Mouse (Mus musculus): ENCODE measurements at regions not wholly inside any gene's neighbourhood (a gene's known extent, or its start where the extent isn't known, plus 50 kb on each side); places are given as distances from the start of the nearest gene placed in this dataset.

GRCm38 (mm10) chr10:54601993-54602392, 525.6 kb upstream of the Man1a start:
- no peak for DNase-seq (ENCODE audit: low spot score)
- Histone ChIP-seq H3K9me3 (ENCODE audit: control insufficient read depth, low read length) (no peaks in the 10 kb centered on the region), H3K4me2 (replicated peaks; ENCODE audit: low read depth) (no peak overlapping the region), H3K9ac (ENCODE audit: low read length) (no peak overlapping the region), H3K4me3 (ENCODE audit: low read depth, low read length) (no peak overlapping the region), H3K27me3 (ENCODE audit: control insufficient read depth, insufficient read depth, low read length) (no peaks in the 10 kb centered on the region), H3K27ac (replicated peaks) (no peak overlapping the region), H3K4me1 (replicated peaks; ENCODE audit: control insufficient read depth, insufficient read depth) (no peaks in the 10 kb centered on the region), H3K36me3 (ENCODE audit: control insufficient read depth, insufficient read depth, low read length) (no peaks in the 10 kb centered on the region)
- TF ChIP-seq CTCF (IDR thresholded peaks at IDR 0.05; ENCODE audit: low read depth) (no peak), EP300 (optimal IDR thresholded peaks at IDR 0.05) (no peak)
- ATAC-seq (ENCODE audit: low FRiP score, low TSS enrichment), result no peak
- WGBS, result 34% methylated on average over 2 of the region's 2 CpGs

GRCm38 (mm10) chr10:54595072-54595471, 518.7 kb upstream of the Man1a start:
- Histone ChIP-seq H3K27me3 (ENCODE audit: control insufficient read depth, insufficient read depth, low read length) (no peaks in the 10 kb centered on the region), H3K4me2 (replicated peaks; ENCODE audit: low read depth) (no peak overlapping the region), H3K27ac (replicated peaks) (no peak overlapping the region), H3K36me3 (ENCODE audit: control insufficient read depth, insufficient read depth, low read length) (no peaks in the 10 kb centered on the region), H3K4me1 (replicated peaks; ENCODE audit: control insufficient read depth, insufficient read depth) (no peaks in the 10 kb centered on the region), H3K9ac (ENCODE audit: low read length) (no peak overlapping the region), H3K4me3 (ENCODE audit: low read depth, low read length) (no peak overlapping the region), H3K9me3 (ENCODE audit: control insufficient read depth, low read length) (no peaks in the 10 kb centered on the region)
- ATAC-seq (ENCODE audit: low FRiP score, low TSS enrichment) (no peak), DNase-seq (ENCODE audit: low spot score) (no peak)
- 64% methylated on average over 2 of the region's 2 CpGs for WGBS
- TF ChIP-seq CTCF (IDR thresholded peaks at IDR 0.05; ENCODE audit: low read depth) (no peak), EP300 (optimal IDR thresholded peaks at IDR 0.05) (no peak)

- no peak for ATAC-seq (ENCODE audit: low FRiP score, low TSS enrichment)
- no peaks in the 10 kb centered on the region for H3K36me3 ChIP-seq (ENCODE audit: control insufficient read depth, insufficient read depth, low read length)
- H3K9me3 ChIP-seq (ENCODE audit: control insufficient read depth, low read length), result no peaks in the 10 kb centered on the region
- no peak overlapping the region for H3K4me2 ChIP-seq (replicated peaks; ENCODE audit: low read depth)
- no peak overlapping the region for H3K9ac ChIP-seq (ENCODE audit: low read length)
- no peak overlapping the region for H3K4me3 ChIP-seq (ENCODE audit: low read depth, low read length)
- 69% methylated on average over 4 of the region's 4 CpGs for WGBS
- TF ChIP-seq EP300 (optimal IDR thresholded peaks at IDR 0.05), result no peak
- TF ChIP-seq CTCF (IDR thresholded peaks at IDR 0.05; ENCODE audit: low read depth), result peak; percentile 61
- no peaks in the 10 kb centered on the region for H3K27me3 ChIP-seq (ENCODE audit: control insufficient read depth, insufficient read depth, low read length)
- no peaks in the 10 kb centered on the region for H3K4me1 ChIP-seq (replicated peaks; ENCODE audit: control insufficient read depth, insufficient read depth)
- DNase-seq (ENCODE audit: low spot score), result no peak
- no peak overlapping the region for H3K27ac ChIP-seq (replicated peaks)
Observed at GRCm38 (mm10) chr10:54558636-54559035, 482.2 kb upstream of the Man1a start.

GRCm38 (mm10) chr10:54551734-54552397, 475.5 kb upstream of the Man1a start:
- no peak for ATAC-seq (ENCODE audit: low FRiP score, low TSS enrichment)
- WGBS, result 60% methylated on average over 6 of the region's 6 CpGs
- DNase-seq (ENCODE audit: low spot score), result no peak
- no peaks in the 10 kb centered on the region for H3K4me1 ChIP-seq (replicated peaks; ENCODE audit: control insufficient read depth, insufficient read depth)
- no peaks in the 10 kb centered on the region for H3K9me3 ChIP-seq (ENCODE audit: control insufficient read depth, low read length)
- no peak overlapping the region for H3K4me2 ChIP-seq (replicated peaks; ENCODE audit: low read depth)
- TF ChIP-seq CTCF (IDR thresholded peaks at IDR 0.05; ENCODE audit: low read depth) (no peak), EP300 (optimal IDR thresholded peaks at IDR 0.05) (no peak)
- no peaks in the 10 kb centered on the region for H3K27me3 ChIP-seq (ENCODE audit: control insufficient read depth, insufficient read depth, low read length)
- no peak overlapping the region for H3K27ac ChIP-seq (replicated peaks)
- H3K36me3 ChIP-seq (ENCODE audit: control insufficient read depth, insufficient read depth, low read length), result no peaks in the 10 kb centered on the region
- H3K4me3 ChIP-seq (ENCODE audit: low read depth, low read length), result no peak overlapping the region
- H3K9ac ChIP-seq (ENCODE audit: low read length), result no peak overlapping the region

- Histone ChIP-seq H3K9me3 (ENCODE audit: control insufficient read depth, low read length) (no peaks in the 10 kb centered on the region), H3K9ac (ENCODE audit: low read length) (no peak overlapping the region), H3K4me1 (replicated peaks; ENCODE audit: control insufficient read depth, insufficient read depth) (no peaks in the 10 kb centered on the region), H3K4me3 (ENCODE audit: low read depth, low read length) (no peak overlapping the region), H3K4me2 (replicated peaks; ENCODE audit: low read depth) (no peak overlapping the region), H3K27me3 (ENCODE audit: control insufficient read depth, insufficient read depth, low read length) (no peaks in the 10 kb centered on the region), H3K36me3 (ENCODE audit: control insufficient read depth, insufficient read depth, low read length) (no peaks in the 10 kb centered on the region), H3K27ac (replicated peaks) (no peak overlapping the region)
- DNase-seq (ENCODE audit: low spot score) (no peak), ATAC-seq (ENCODE audit: low FRiP score, low TSS enrichment) (peak; percentile 56)
- 58% methylated on average over 2 of the region's 2 CpGs for WGBS
- TF ChIP-seq CTCF (IDR thresholded peaks at IDR 0.05; ENCODE audit: low read depth) (no peak), EP300 (optimal IDR thresholded peaks at IDR 0.05) (no peak)
Observed at GRCm38 (mm10) chr10:54550665-54551064, 474.3 kb upstream of the Man1a start.

GRCm38 (mm10) chr10:54548977-54549376, 472.6 kb upstream of the Man1a start:
- Histone ChIP-seq H3K9ac (ENCODE audit: low read length) (no peak overlapping the region), H3K4me2 (replicated peaks; ENCODE audit: low read depth) (no peak overlapping the region), H3K36me3 (ENCODE audit: control insufficient read depth, insufficient read depth, low read length) (no peaks in the 10 kb centered on the region), H3K27ac (replicated peaks) (no peak overlapping the region), H3K4me1 (replicated peaks; ENCODE audit: control insufficient read depth, insufficient read depth) (no peaks in the 10 kb centered on the region), H3K27me3 (ENCODE audit: control insufficient read depth, insufficient read depth, low read length) (no peaks in the 10 kb centered on the region), H3K4me3 (ENCODE audit: low read depth, low read length) (no peak overlapping the region), H3K9me3 (ENCODE audit: control insufficient read depth, low read length) (no peaks in the 10 kb centered on the region)
- DNase-seq (ENCODE audit: low spot score) (no peak), ATAC-seq (ENCODE audit: low FRiP score, low TSS enrichment) (no peak)
- TF ChIP-seq CTCF (IDR thresholded peaks at IDR 0.05; ENCODE audit: low read depth) (no peak), EP300 (optimal IDR thresholded peaks at IDR 0.05) (no peak)
- 64% methylated on average over 2 of the region's 2 CpGs for WGBS
